Mouse (Mus musculus): ENCODE measurements around the gene Mblac2. TPM values are rescaled to one million over a fixed set of nuclear protein-coding genes. Genes with fewer than 3 reads are reported as not detected.

The Mblac2 gene
- polyA plus RNA-seq, 1 experiment from 2014 or later: 11.9 TPM

Other genes starting within 250 kb of the Mblac2 start
- 0.55 and 0.57 TPM in 2 replicates for gene Adgrv1, start 78.2 kb upstream of the Mblac2 start, polyA plus RNA-seq (2015; fragmentation: Nextera tagmentation; extraction: Ambion mirVana)
- gene Lysmd3, start 53.7 kb upstream of the Mblac2 start, polyA plus RNA-seq (2015; fragmentation: Nextera tagmentation; extraction: Ambion mirVana): 18.9 and 20.9 TPM in 2 replicates
- gene Polr3g, start 328 bp upstream of the Mblac2 start, polyA plus RNA-seq (2015; fragmentation: Nextera tagmentation; extraction: Ambion mirVana): 12.8 and 13.6 TPM in 2 replicates
- gene Cetn3, start 71.7 kb downstream of the Mblac2 start, polyA plus RNA-seq (2015; fragmentation: Nextera tagmentation; extraction: Ambion mirVana): 247 and 255 TPM in 2 replicates